Mouse (Mus musculus): ENCODE data around the gene Akap1. TPM values are rescaled to one million over a fixed set of nuclear protein-coding genes. Genes with fewer than 3 reads are reported as not detected.

The Akap1 gene
- polyA plus RNA-seq, 2 experiments from 2014 or later, result 1.5 to 2.0 TPM

GRCm38 (mm10) chr11:88841406-88841805, 23.0 kb downstream of the Akap1 start:
- no peak for ATAC-seq

- no peak for ATAC-seq
Observed at GRCm38 (mm10) chr11:88840724-88841350, 23.5 kb downstream of the Akap1 start.

- ATAC-seq, result no peak
Observed at GRCm38 (mm10) chr11:88840292-88840691, 24.1 kb downstream of the Akap1 start.

- no peak for ATAC-seq
Observed at GRCm38 (mm10) chr11:88839379-88839778, 25.0 kb downstream of the Akap1 start.

- ATAC-seq, result no peak
Observed at GRCm38 (mm10) chr11:88838630-88839029, 25.8 kb downstream of the Akap1 start.

GRCm38 (mm10) chr11:88834606-88835005, 29.8 kb downstream of the Akap1 start:
- no peak for ATAC-seq

- no peak for ATAC-seq
Observed at GRCm38 (mm10) chr11:88834134-88834533, 30.3 kb downstream of the Akap1 start.

- no peak for ATAC-seq
Observed at GRCm38 (mm10) chr11:88833099-88833498, 31.3 kb downstream of the Akap1 start.

GRCm38 (mm10) chr11:88830257-88830804, 34.1 kb downstream of the Akap1 start:
- no peak for ATAC-seq

- no peak for ATAC-seq
Observed at GRCm38 (mm10) chr11:88828528-88828927, 35.9 kb downstream of the Akap1 start.

- ATAC-seq, result no peak
Observed at GRCm38 (mm10) chr11:88825909-88826308, 38.5 kb downstream of the Akap1 start.

- no peak for ATAC-seq
Observed at GRCm38 (mm10) chr11:88822991-88823390, 41.4 kb downstream of the Akap1 start.

- ATAC-seq, result no peak
Observed at GRCm38 (mm10) chr11:88822526-88822925, 41.9 kb downstream of the Akap1 start.

- no peak for ATAC-seq
Observed at GRCm38 (mm10) chr11:88820742-88821576, 43.4 kb downstream of the Akap1 start.

GRCm38 (mm10) chr11:88820253-88820652, 44.1 kb downstream of the Akap1 start:
- ATAC-seq, result no peak

GRCm38 (mm10) chr11:88817061-88817460, 47.3 kb downstream of the Akap1 start:
- no peak for ATAC-seq

- ATAC-seq, result no peak
Observed at GRCm38 (mm10) chr11:88803231-88804010, 61.0 kb downstream of the Akap1 start.

GRCm38 (mm10) chr11:88796207-88796606, 68.2 kb downstream of the Akap1 start:
- ATAC-seq, result no peak

GRCm38 (mm10) chr11:88789893-88790292, 74.5 kb downstream of the Akap1 start:
- ATAC-seq, result no peak

- no peak for ATAC-seq
Observed at GRCm38 (mm10) chr11:88786816-88787215, 77.6 kb downstream of the Akap1 start.

- no peak for ATAC-seq
Observed at GRCm38 (mm10) chr11:88783525-88783924, 80.9 kb downstream of the Akap1 start.

GRCm38 (mm10) chr11:88782531-88782930, 81.9 kb downstream of the Akap1 start:
- ATAC-seq, result no peak
